Mouse (Mus musculus) heart, embryonic 13.5 days (tissue): ENCODE data around the gene Fer. TPM values are rescaled to one million over a fixed set of nuclear protein-coding genes. Genes with fewer than 3 reads are reported as not detected.

Experiments used
- ATAC-seq: fragments of 200-750 bp; cut with Nextera tagmentation; 2 replicates; pipeline ENCODE4 v1.8.0; 2017; ENCODE audit warnings: moderate TSS enrichment; ENCODE audit not compliant: insufficient number of reproducible peaks, low FRiP score, low TSS enrichment; ENCODE audit errors: extremely low read depth
- H3K27ac ChIP-seq: fragments of 300-500 bp; sonication (generic); replicated peaks from 2 replicates; pipeline ENCODE4 v1.5.1; 2015; ENCODE audit warnings: moderate library complexity, mild to moderate bottlenecking, inconsistent platforms
- H3K27me3 ChIP-seq: fragments of 300-500 bp; sonication (generic); replicated peaks from 2 replicates; pipeline ENCODE4 v1.6.1; 2015; ENCODE audit warnings: mild to moderate bottlenecking, inconsistent platforms
- H3K36me3 ChIP-seq: fragments of 300-500 bp; sonication (generic); 2 replicates; pipeline ENCODE4 v1.6.1; 2015; ENCODE audit warnings: mild to moderate bottlenecking, inconsistent platforms
- H3K4me1 ChIP-seq: fragments of 300-500 bp; sonication (generic); 2 replicates; pipeline ENCODE4 v1.6.1; 2015; ENCODE audit warnings: inconsistent platforms
- H3K4me2 ChIP-seq: fragments of 300-500 bp; sonication (generic); 2 replicates; pipeline ENCODE4 v1.6.1; 2015; ENCODE audit warnings: inconsistent platforms, mild to moderate bottlenecking, moderate library complexity
- H3K4me3 ChIP-seq: fragments of 300-500 bp; sonication (generic); 2 replicates; pipeline ENCODE4 v1.5.1; 2015; ENCODE audit warnings: moderate library complexity, mild to moderate bottlenecking, inconsistent platforms
- H3K9ac ChIP-seq: fragments of 300-500 bp; sonication (generic); 2 replicates; pipeline ENCODE4 v1.6.1; 2015; ENCODE audit warnings: inconsistent platforms, mild to moderate bottlenecking, moderate library complexity
- H3K9me3 ChIP-seq: fragments of 300-500 bp; sonication (generic); 2 replicates; pipeline ENCODE4 v1.6.1; 2016; ENCODE audit warnings: inconsistent platforms
- WGBS: fragments of 180-500 bp; shearing (Covaris S2); methylation state at CpG from one replicate; pipeline ENCODE4 v1.1.7; 2015; ENCODE audit warnings: mixed read lengths; 5-methylcytosine and 5-hydroxymethylcytosine counted together
- polyA plus RNA-seq: library from polyadenylated mRNA; unstranded; fragments of >200 nt; fragmentation: Nextera tagmentation; extraction: Ambion mirVana; gene quantifications from 2 replicates; pipeline ENCODE4 v1.2.1, GENCODE M21; 2015

Gene Fer
- polyA plus RNA-seq, 1 experiment from 2014 or later = 20.0 TPM

- no peak overlapping the region for H3K4me3 ChIP-seq
- ATAC-seq = no peak
- 69% methylated on average over 1 of the region's 1 CpGs for WGBS
These were observed 68.7 kb downstream of the Fer start for GRCm38 (mm10) chr17:63931556-63931955.

GRCm38 (mm10) chr17:63935408-63935807 is 72.5 kb downstream of the Fer start:
- no peak overlapping the region for H3K27ac ChIP-seq
- H3K9me3 ChIP-seq = no peaks in the 10 kb centered on the region
- 83% methylated on average over 2 of the region's 2 CpGs for WGBS
- no peak overlapping the region for H3K4me3 ChIP-seq
- H3K4me2 ChIP-seq = no peak overlapping the region
- no peak for ATAC-seq
- no peak overlapping the region for H3K9ac ChIP-seq
- no peaks in the 10 kb centered on the region for H3K4me1 ChIP-seq
- H3K36me3 ChIP-seq = peaks cover 19% of the 10 kb centered on the region
- H3K27me3 ChIP-seq = no peaks in the 10 kb centered on the region

More at GRCm38 (mm10) chr17:63931556-63931955, 68.7 kb downstream of the Fer start:
- no peak overlapping the region for H3K27ac ChIP-seq
- no peak overlapping the region for H3K4me2 ChIP-seq
- H3K27me3 ChIP-seq = no peaks in the 10 kb centered on the region
- peaks cover 19% of the 10 kb centered on the region for H3K36me3 ChIP-seq
- H3K9me3 ChIP-seq = no peaks in the 10 kb centered on the region
- H3K4me1 ChIP-seq = no peaks in the 10 kb centered on the region
- no peak overlapping the region for H3K9ac ChIP-seq

GRCm38 (mm10) chr17:63937886-63938285 is 75.0 kb downstream of the Fer start:
- 55% methylated on average over 18 of the region's 18 CpGs for WGBS
- Histone ChIP-seq H3K4me2 (peak overlapping the region; percentile 37; the same call in 1 of the 2 replicates), H3K4me3 (no peak overlapping the region), H3K27ac (no peak overlapping the region), H3K27me3 (no peaks in the 10 kb centered on the region), H3K9me3 (no peaks in the 10 kb centered on the region), H3K36me3 (peaks cover 25% of the 10 kb centered on the region), H3K9ac (no peak overlapping the region), H3K4me1 (no peaks in the 10 kb centered on the region)
- no peak for ATAC-seq

- 91% methylated on average over 2 of the region's 2 CpGs for WGBS
- Histone ChIP-seq H3K27ac (no peak overlapping the region), H3K9ac (no peak overlapping the region), H3K27me3 (no peaks in the 10 kb centered on the region), H3K36me3 (peaks cover 4% of the 10 kb centered on the region), H3K4me1 (no peaks in the 10 kb centered on the region), H3K4me2 (no peak overlapping the region), H3K9me3 (no peaks in the 10 kb centered on the region), H3K4me3 (no peak overlapping the region)
- ATAC-seq = no peak
These were observed 83.9 kb downstream of the Fer start for GRCm38 (mm10) chr17:63946772-63947171.

GRCm38 (mm10) chr17:63948811-63949210 is 85.9 kb downstream of the Fer start:
- no peak overlapping the region for H3K4me3 ChIP-seq
- ATAC-seq = no peak
- H3K27ac ChIP-seq = no peak overlapping the region
- H3K36me3 ChIP-seq = peaks cover 4% of the 10 kb centered on the region
- no peaks in the 10 kb centered on the region for H3K9me3 ChIP-seq
- 90% methylated on average over 4 of the region's 4 CpGs for WGBS
- no peaks in the 10 kb centered on the region for H3K4me1 ChIP-seq
- H3K27me3 ChIP-seq = no peaks in the 10 kb centered on the region
- H3K9ac ChIP-seq = no peak overlapping the region
- no peak overlapping the region for H3K4me2 ChIP-seq

- Histone ChIP-seq H3K9ac (no peak overlapping the region), H3K27me3 (no peaks in the 10 kb centered on the region), H3K4me1 (no peaks in the 10 kb centered on the region), H3K36me3 (no peaks in the 10 kb centered on the region), H3K9me3 (no peaks in the 10 kb centered on the region), H3K4me3 (no peak overlapping the region), H3K4me2 (no peak overlapping the region), H3K27ac (no peak overlapping the region)
- ATAC-seq = no peak
- 83% methylated on average over 2 of the region's 2 CpGs for WGBS
These were observed 88.6 kb downstream of the Fer start for GRCm38 (mm10) chr17:63951436-63951835.

- Histone ChIP-seq H3K9me3 (no peaks in the 10 kb centered on the region), H3K9ac (no peak overlapping the region), H3K36me3 (no peaks in the 10 kb centered on the region), H3K4me1 (peaks cover 40% of the 10 kb centered on the region), H3K4me2 (no peak overlapping the region), H3K27ac (0 out of 2 replicates have a peak overlapping the region, but pooled peaks have one; percentile 12), H3K27me3 (no peaks in the 10 kb centered on the region), H3K4me3 (no peak overlapping the region)
- no peak for ATAC-seq
- 75% methylated on average over 3 of the region's 3 CpGs for WGBS
These were observed 104.2 kb downstream of the Fer start for GRCm38 (mm10) chr17:63967091-63967490.

GRCm38 (mm10) chr17:63969448-63969847 is 106.6 kb downstream of the Fer start:
- H3K4me2 ChIP-seq = 0 out of 2 replicates have a peak overlapping the region, but pooled peaks have one; percentile 6
- WGBS = 40% methylated on average over 10 of the region's 10 CpGs
- peak overlapping the region; percentile 46 for H3K27ac ChIP-seq
- H3K9me3 ChIP-seq = no peaks in the 10 kb centered on the region
- peaks cover 45% of the 10 kb centered on the region for H3K4me1 ChIP-seq
- H3K9ac ChIP-seq = no peak overlapping the region
- H3K27me3 ChIP-seq = no peaks in the 10 kb centered on the region
- H3K36me3 ChIP-seq = peaks cover 4% of the 10 kb centered on the region; the same call in 1 of the 2 replicates
- no peak overlapping the region for H3K4me3 ChIP-seq
- no peak for ATAC-seq

- Histone ChIP-seq H3K9me3 (no peaks in the 10 kb centered on the region), H3K9ac (0 out of 2 replicates have a peak overlapping the region, but pooled peaks have one; percentile 24), H3K4me2 (no peak overlapping the region), H3K36me3 (peaks cover 7% of the 10 kb centered on the region; the same call in 1 of the 2 replicates), H3K4me3 (no peak overlapping the region), H3K27ac (peak overlapping the region; percentile 46), H3K4me1 (peaks cover 45% of the 10 kb centered on the region), H3K27me3 (no peaks in the 10 kb centered on the region)
- 11% methylated on average over 5 of the region's 5 CpGs for WGBS
- no peak; the same call in 1 of the 2 replicates for ATAC-seq
These were observed 107.4 kb downstream of the Fer start for GRCm38 (mm10) chr17:63970239-63970638.

GRCm38 (mm10) chr17:63970939-63971338 is 108.1 kb downstream of the Fer start:
- no peak overlapping the region for H3K4me3 ChIP-seq
- H3K27me3 ChIP-seq = no peaks in the 10 kb centered on the region
- no peaks in the 10 kb centered on the region for H3K9me3 ChIP-seq
- 44% methylated on average over 1 of the region's 1 CpGs for WGBS
- no peak overlapping the region for H3K9ac ChIP-seq
- H3K4me2 ChIP-seq = no peak overlapping the region
- H3K36me3 ChIP-seq = peaks cover 7% of the 10 kb centered on the region; the same call in 1 of the 2 replicates
- H3K27ac ChIP-seq = no peak overlapping the region
- no peak for ATAC-seq
- peaks cover 45% of the 10 kb centered on the region for H3K4me1 ChIP-seq

- peaks cover 7% of the 10 kb centered on the region; the same call in 1 of the 2 replicates for H3K36me3 ChIP-seq
- ATAC-seq = no peak
- no peak overlapping the region for H3K4me2 ChIP-seq
- no peak overlapping the region for H3K9ac ChIP-seq
- H3K4me1 ChIP-seq = peaks cover 40% of the 10 kb centered on the region
- 31% methylated on average over 4 of the region's 4 CpGs for WGBS
- H3K27me3 ChIP-seq = no peaks in the 10 kb centered on the region
- peak overlapping the region; percentile 48 for H3K27ac ChIP-seq
- H3K9me3 ChIP-seq = no peaks in the 10 kb centered on the region
- H3K4me3 ChIP-seq = no peak overlapping the region
These were observed 109.3 kb downstream of the Fer start for GRCm38 (mm10) chr17:63972181-63972580.

GRCm38 (mm10) chr17:63973806-63974205 is 110.9 kb downstream of the Fer start:
- Histone ChIP-seq H3K9me3 (no peaks in the 10 kb centered on the region), H3K4me3 (no peak overlapping the region), H3K27ac (no peak overlapping the region), H3K9ac (no peak overlapping the region), H3K4me1 (peaks cover 25% of the 10 kb centered on the region), H3K27me3 (no peaks in the 10 kb centered on the region), H3K36me3 (peaks cover 7% of the 10 kb centered on the region; the same call in 1 of the 2 replicates), H3K4me2 (no peak overlapping the region)
- no peak for ATAC-seq
- WGBS = 62% methylated on average over 5 of the region's 5 CpGs
